Mouse (Mus musculus): ENCODE results near the gene Dnah7b.
"Not testable (repeated sequence)": the region's sequence is repeated elsewhere in the genome, so short reads cannot be mapped to it uniquely, and the experiment has no call there.

The Dnah7b gene

DNA sequence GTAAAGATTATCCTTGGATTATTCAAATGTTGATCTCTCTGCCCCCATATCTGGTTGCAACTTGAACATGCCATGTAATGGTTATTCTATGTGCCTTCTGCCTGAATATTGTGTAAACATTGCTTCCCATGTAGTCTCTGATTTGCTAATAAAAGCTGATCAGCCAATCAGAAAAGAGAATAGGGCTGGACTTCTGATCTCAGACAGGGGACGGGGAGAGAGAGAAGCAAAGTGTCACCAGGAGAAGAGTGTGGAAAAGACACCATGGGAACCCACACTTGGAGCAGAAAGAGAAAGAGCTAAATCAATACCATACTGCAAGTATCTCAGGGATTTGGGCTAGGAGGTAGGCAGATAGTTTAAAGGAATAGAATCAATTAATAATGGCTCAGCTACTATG is at the start of gene Dnah7b:
Gene Dnah7b (plus strand): TSS at position 301 of the 400 bp plus-strand sequence.
- DNase-seq (ENCODE audit: low read depth, low spot score): no peak
- H3K36me3 ChIP-seq (ENCODE audit: control insufficient read depth, insufficient read depth, low read length, poor library complexity, severe bottlenecking): no peaks in the 10 kb centered on the region
- no peaks in the 10 kb centered on the region for H3K27me3 ChIP-seq (ENCODE audit: control insufficient read depth, insufficient read depth, low read length, poor library complexity, severe bottlenecking)

DNA sequence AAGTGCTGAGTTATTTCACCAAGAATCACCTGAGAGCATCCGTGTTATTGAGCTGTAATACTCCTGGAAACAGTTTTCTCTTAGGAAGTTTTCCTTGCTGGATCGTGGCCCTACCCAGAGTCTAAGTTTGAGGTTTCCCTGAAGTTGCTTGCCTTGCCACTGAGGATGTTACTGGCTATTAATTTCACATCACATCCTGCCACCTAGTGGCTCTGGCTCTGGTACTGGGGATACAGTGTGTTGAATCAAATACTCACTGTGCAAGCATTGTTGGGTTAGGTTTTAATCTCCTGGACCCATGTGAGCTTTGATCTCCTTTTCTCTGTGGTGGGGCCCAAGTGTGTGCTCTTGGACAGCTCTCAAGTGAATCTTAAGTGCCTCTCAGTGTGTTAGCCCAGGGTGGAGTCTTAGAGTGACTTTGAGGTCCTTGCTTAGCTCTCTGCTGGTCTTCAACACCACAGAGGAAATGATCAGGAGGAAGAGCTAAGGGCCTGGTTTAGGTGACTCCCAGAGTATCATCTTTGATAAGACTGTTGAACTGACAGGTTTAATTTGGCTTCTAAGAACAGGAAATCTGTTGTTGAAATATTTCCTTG is 47.6 kb upstream of the Dnah7b start:
- Histone ChIP-seq H3K27me3 (ENCODE audit: control insufficient read depth, insufficient read depth, low read length, poor library complexity, severe bottlenecking) (no peaks in the 10 kb centered on the region), H3K36me3 (ENCODE audit: control insufficient read depth, insufficient read depth, low read length, poor library complexity, severe bottlenecking) (no peaks in the 10 kb centered on the region)
- no peak for DNase-seq (ENCODE audit: low read depth, low spot score)

DNA sequence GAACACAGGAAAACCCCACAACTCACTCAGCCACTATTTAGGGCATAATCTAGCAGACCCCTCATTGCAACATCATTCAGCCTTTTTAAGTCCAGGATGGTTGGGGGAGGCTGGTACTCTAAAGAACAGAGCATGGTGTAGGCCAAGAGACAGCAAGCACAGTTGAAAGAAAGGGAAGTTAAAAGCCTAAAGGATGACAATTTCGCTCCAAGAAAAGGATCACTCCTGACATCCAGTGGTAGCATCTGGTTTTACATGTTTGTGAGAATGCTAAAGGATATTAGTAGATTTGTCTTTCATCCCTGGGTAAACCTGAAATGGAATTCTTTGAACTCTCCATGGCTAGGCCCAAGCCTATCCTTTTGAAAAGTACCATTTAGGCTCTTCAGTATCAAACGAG is 43.9 kb upstream of the Dnah7b start:
- H3K36me3 ChIP-seq (ENCODE audit: control insufficient read depth, insufficient read depth, low read length, poor library complexity, severe bottlenecking): no peaks in the 10 kb centered on the region
- DNase-seq (ENCODE audit: low read depth, low spot score): no peak
- no peaks in the 10 kb centered on the region for H3K27me3 ChIP-seq (ENCODE audit: control insufficient read depth, insufficient read depth, low read length, poor library complexity, severe bottlenecking)

DNA sequence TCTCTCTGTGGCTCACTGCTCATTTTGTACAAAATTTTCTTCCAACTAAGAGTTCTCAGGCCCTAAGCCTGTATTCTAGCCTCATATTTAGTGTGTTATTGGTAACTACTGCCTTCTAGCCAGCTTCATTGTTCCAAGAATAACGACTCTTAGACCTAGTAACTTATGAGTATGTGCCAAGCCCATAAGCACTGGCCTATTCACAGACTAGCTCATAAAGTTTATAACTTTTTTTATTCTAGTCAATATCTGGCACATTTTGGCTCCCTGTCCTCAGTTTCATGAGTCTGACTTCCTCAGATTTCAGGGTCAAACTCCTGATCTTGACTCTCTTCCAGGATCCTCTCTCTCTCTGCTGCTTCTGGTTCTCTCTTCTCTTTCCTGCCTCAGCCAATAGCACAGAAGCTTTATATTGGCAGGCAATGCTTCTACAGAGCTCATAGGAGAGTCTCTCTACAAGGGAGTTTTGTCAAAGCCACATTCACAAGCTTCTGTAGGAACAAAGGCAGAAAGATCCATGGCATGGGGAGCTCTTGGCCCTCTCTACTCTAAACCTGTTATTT is 34.0 kb upstream of the Dnah7b start:
- DNase-seq (ENCODE audit: low read depth, low spot score): no peak
- H3K36me3 ChIP-seq (ENCODE audit: control insufficient read depth, insufficient read depth, low read length, poor library complexity, severe bottlenecking): no peaks in the 10 kb centered on the region

DNA sequence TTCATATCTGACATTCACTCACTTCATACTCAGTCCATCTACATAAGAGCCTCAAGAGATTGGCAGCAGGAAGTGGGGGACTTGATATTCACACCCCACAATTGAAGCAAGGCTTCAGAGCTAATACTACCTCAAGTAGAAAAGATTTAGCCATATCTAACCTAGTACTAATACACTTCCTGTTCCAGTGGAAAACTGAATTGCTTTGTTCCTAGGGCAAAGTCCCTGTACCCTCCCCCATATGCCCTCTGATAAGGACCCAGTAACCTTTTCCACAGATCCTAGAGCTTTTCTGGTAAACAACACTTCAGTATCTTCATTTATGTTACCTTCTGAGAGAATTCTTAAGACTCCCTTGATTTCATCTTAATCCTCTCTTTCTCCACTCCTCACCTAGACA is 17.9 kb upstream of the Dnah7b start:
- no peak for DNase-seq (ENCODE audit: low read depth, low spot score)
- H3K36me3 ChIP-seq (ENCODE audit: control insufficient read depth, insufficient read depth, low read length, poor library complexity, severe bottlenecking): no peaks in the 10 kb centered on the region
- H3K27me3 ChIP-seq (ENCODE audit: control insufficient read depth, insufficient read depth, low read length, poor library complexity, severe bottlenecking): no peaks in the 10 kb centered on the region

More for the DNA sequence above, 34.0 kb upstream of the Dnah7b start:
- H3K27me3 ChIP-seq (ENCODE audit: control insufficient read depth, insufficient read depth, low read length, poor library complexity, severe bottlenecking): no peaks in the 10 kb centered on the region

DNA sequence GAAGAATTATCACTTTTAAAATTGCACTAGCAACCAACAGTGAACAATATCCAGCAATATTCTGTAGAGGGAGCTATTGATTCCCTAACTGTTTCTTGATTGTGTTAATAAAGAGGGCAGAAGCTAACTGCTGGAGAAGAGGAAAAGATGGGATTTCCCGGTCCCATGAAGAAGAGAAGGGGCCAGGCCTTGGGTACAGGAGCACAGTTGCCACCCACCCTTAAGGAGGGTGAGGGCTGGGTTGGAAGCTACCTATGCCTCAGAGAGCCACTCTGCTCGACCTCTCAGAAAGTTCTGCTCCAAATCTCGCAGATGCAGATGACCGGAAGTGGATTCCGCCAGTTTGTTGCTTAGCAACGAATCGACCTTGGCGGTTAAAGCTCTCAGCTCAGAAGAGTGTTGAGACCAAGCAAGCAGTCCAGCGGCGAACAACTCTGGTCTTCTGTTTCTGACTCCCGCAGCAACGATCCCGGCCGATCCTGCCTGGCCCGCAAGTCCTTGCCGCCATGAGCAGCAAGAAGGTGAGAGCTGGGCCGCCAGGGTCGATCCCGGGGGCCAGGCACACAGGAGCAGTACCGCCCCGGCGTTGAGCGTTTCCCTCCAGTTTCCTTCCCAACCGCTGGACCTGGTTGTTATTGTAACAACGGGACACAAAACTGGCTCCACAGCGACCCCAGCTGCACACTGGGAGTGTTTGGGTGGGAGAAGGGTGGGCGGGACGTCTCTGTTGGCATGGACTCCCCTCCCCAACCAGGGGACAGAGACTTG is 553 bp downstream of the Dnah7b start:
- H3K36me3 ChIP-seq (ENCODE audit: control insufficient read depth, insufficient read depth, low read length, poor library complexity, severe bottlenecking): no peaks in the 10 kb centered on the region
- no peak for DNase-seq (ENCODE audit: low read depth, low spot score)
- H3K27me3 ChIP-seq (ENCODE audit: control insufficient read depth, insufficient read depth, low read length, poor library complexity, severe bottlenecking): no peaks in the 10 kb centered on the region

DNA sequence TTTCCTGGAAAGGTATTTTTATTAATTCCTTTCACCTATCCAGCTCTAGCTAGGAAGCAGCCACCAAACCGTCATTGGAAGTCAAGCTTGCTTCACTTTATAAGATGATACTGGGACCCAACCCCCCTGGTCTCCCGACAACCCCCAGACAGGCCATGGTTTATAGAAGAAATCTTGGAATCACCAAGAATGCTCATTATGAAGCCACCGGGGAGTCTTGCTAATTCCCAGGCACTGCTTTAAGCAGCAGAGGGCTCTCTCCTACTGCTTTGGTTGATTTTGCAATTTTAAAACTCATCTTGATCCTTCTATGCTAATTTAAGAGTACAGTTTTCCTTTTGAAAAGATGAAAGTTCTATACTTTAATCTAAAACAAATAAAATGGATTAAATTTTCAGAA is 2.7 kb downstream of the Dnah7b start:
- not testable (repeated sequence) for H3K36me3 ChIP-seq (ENCODE audit: control insufficient read depth, insufficient read depth, low read length, poor library complexity, severe bottlenecking); DNase-seq (ENCODE audit: low read depth, low spot score)

DNA sequence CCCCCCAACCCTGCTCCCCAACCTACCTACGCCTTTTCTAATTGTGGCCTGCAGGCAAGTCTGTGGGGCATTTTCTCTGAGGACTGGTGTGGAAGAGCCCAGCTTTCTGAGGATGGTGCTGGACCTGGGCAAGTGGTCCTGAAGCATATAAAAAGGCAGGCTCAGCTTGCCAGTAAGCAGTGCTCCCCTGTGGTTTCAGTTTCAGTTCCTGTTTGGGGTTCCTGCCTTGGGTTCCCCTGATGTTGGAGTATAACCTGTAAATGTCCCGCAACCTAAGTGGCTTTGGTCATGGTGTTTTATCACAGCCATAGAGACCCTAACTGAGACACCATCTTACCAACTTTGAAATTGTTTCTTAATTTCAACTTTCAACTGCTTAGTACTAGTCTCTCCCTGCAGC is 11.8 kb downstream of the Dnah7b start:
- DNase-seq (ENCODE audit: low read depth, low spot score): no peak
- Histone ChIP-seq H3K27me3 (ENCODE audit: control insufficient read depth, insufficient read depth, low read length, poor library complexity, severe bottlenecking) (no peaks in the 10 kb centered on the region), H3K36me3 (ENCODE audit: control insufficient read depth, insufficient read depth, low read length, poor library complexity, severe bottlenecking) (no peaks in the 10 kb centered on the region)

More for the DNA sequence above, 2.7 kb downstream of the Dnah7b start:
- not testable (repeated sequence) for H3K27me3 ChIP-seq (ENCODE audit: control insufficient read depth, insufficient read depth, low read length, poor library complexity, severe bottlenecking)

DNA sequence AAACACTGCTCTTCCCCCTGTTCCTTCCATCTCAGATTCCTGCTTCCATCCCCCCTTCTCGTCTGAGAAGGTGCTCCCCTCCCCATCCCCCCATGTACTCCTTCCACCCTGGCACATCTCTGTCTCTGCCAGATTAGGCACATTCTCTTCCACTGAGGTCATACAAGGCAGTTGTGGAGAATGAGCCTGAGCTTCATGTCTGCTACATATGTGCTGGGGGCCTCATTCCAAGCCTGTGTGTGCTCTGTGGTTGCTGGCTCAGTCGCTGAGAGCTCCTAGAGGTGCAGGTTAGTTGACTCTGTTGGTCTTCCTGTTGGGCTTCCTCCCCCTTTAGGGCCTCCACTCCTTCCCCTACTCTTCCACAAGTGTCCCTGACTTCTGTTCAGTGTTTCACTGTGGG is 34.4 kb downstream of the Dnah7b start:
- DNase-seq (ENCODE audit: low read depth, low spot score): no peak
- no peaks in the 10 kb centered on the region for H3K36me3 ChIP-seq (ENCODE audit: control insufficient read depth, insufficient read depth, low read length, poor library complexity, severe bottlenecking)
- no peaks in the 10 kb centered on the region for H3K27me3 ChIP-seq (ENCODE audit: control insufficient read depth, insufficient read depth, low read length, poor library complexity, severe bottlenecking)

DNA sequence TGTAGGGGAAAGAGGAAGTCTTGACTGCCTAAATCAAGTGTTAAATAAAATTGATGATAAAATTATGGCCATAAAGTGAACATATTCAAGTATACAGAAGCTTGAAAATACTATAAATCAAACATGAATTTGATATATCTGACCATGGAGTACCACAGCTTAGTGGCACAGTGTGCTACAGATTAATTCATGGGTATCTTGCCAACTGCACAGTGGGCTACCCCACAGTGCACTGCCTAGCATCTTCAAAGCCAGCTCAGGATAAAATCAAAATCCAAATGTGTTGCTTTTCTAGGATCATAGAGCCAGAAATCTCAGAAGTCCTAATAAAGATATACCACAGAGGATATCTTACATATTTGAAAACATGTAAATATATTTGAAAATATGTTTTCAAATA is 46.5 kb downstream of the Dnah7b start:
- H3K36me3 ChIP-seq (ENCODE audit: control insufficient read depth, insufficient read depth, low read length, poor library complexity, severe bottlenecking); H3K27me3 ChIP-seq (ENCODE audit: control insufficient read depth, insufficient read depth, low read length, poor library complexity, severe bottlenecking); DNase-seq (ENCODE audit: low read depth, low spot score): not testable (repeated sequence)

DNA sequence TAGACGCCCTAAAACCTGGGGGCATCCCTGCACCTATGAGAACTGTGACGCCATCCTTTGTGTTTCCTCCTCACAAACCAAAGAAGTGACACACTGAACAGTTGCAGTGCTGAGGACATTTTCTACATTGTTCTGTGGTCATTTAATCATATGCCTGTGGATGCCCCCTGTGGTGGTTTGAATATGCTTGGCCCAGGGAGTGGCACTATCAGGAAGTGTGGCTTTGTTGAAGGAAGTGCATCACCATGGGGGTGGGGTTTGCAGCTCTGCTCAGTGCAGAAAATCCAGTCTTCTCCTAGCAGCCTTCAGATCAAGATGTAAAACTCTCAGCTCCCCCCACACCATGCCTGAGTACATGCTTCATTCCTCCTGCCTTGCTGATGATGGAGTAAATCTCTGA is 51.1 kb downstream of the Dnah7b start:
- H3K27me3 ChIP-seq (ENCODE audit: control insufficient read depth, insufficient read depth, low read length, poor library complexity, severe bottlenecking); DNase-seq (ENCODE audit: low read depth, low spot score); H3K36me3 ChIP-seq (ENCODE audit: control insufficient read depth, insufficient read depth, low read length, poor library complexity, severe bottlenecking): not testable (repeated sequence)

DNA sequence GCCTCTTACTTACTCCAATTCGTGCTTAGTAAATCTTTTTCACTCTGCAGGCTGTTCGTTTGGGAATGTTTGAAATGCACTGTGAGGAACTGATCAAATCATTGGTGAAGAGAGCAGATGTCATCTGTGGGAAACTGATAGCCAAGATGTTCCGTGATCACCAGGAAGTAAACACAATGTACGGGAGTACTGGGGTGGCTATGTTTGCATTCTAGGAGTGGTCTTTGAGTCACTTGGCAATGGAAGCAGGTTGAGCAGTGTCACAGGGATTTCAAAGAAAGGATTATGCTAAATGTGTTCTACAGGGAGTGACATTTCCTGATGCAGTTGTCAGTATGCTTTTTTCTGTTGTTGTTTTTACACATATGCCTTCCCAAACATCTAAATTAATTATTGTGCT is 61.9 kb downstream of the Dnah7b start:
- Histone ChIP-seq H3K27me3 (ENCODE audit: control insufficient read depth, insufficient read depth, low read length, poor library complexity, severe bottlenecking) (no peaks in the 10 kb centered on the region), H3K36me3 (ENCODE audit: control insufficient read depth, insufficient read depth, low read length, poor library complexity, severe bottlenecking) (no peaks in the 10 kb centered on the region)
- DNase-seq (ENCODE audit: low read depth, low spot score): no peak

DNA sequence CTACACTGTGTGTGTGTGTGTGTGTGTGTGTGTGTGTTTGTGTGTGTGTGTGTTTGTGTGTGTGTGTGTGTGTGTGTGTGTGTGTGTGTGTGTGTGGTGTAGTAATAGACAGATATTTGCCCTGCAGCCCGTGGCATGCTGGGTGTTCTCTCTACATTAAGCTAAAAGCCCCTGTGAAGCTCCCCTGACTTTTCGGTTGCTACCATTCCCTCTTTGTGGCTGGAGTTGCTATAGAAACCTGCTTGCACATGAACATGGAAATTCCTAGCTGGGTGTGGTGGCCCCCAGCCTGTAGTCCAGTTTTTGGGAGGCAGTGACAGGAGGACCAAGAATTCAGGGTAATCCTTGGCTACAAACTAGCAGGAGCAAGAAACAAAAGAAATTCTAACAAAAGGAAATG is 130.7 kb downstream of the Dnah7b start:
- not testable (repeated sequence) for DNase-seq (ENCODE audit: low read depth, low spot score)

DNA sequence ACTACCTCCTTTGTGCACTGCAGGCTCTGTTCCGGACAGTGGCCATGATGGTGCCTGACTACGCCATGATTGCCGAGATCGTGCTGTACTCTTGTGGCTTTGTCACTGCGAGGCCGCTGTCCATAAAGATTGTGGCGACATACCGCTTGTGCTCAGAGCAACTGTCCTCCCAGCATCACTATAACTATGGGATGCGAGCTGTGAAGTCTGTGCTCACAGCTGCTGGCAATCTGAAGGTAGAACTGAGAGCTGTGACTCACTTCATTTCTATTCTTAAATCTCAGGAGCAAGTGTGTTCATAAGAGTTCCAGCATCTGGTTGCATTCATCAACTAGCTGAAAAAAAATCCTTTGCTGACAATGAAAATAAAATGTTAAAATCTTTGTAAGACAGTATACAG is 135.1 kb downstream of the Dnah7b start:
- not testable (repeated sequence) for DNase-seq (ENCODE audit: low read depth, low spot score); H3K27me3 ChIP-seq (ENCODE audit: control insufficient read depth, insufficient read depth, low read length, poor library complexity, severe bottlenecking); H3K36me3 ChIP-seq (ENCODE audit: control insufficient read depth, insufficient read depth, low read length, poor library complexity, severe bottlenecking)

More for the DNA sequence above, 130.7 kb downstream of the Dnah7b start:
- H3K27me3 ChIP-seq (ENCODE audit: control insufficient read depth, insufficient read depth, low read length, poor library complexity, severe bottlenecking); H3K36me3 ChIP-seq (ENCODE audit: control insufficient read depth, insufficient read depth, low read length, poor library complexity, severe bottlenecking): not testable (repeated sequence)

DNA sequence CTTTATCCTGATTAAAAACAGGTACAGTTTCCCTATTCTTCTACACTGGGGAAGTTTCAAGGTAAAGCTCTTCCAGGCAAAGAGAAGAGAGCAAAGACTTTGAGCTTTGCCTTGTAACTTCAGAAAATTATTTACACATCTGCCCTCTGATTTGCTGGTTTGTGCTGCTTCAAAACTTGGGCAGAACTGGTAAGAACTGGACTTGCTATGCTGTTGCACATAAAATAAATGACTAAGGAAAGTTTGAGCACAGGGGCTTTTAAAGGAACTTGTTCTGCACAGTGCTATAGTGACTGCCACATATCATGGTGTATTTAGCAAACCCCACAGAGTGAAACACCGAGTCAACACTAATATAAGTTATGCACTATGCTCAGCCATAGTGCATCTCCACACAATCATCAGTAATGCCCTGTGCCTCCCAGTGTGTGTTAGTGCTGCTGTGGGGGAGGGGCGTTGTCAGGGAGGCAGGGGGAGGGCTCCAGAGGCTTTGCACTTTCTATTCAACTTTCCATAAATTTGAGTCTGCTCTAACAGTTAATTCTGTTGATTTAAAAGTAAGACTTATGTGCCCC is 144.0 kb downstream of the Dnah7b start:
- not testable (repeated sequence) for H3K36me3 ChIP-seq (ENCODE audit: control insufficient read depth, insufficient read depth, low read length, poor library complexity, severe bottlenecking); DNase-seq (ENCODE audit: low read depth, low spot score); H3K27me3 ChIP-seq (ENCODE audit: control insufficient read depth, insufficient read depth, low read length, poor library complexity, severe bottlenecking)

Measured in splenic B cell, adult 2 months (primary cell).